Mouse (Mus musculus) lung, embryonic 14.5 days (tissue): ENCODE measurements at regions not wholly inside any gene's neighbourhood (a gene's known extent, or its start where the extent isn't known, plus 50 kb on each side); places are given as distances from the start of the nearest gene placed in this dataset.
A peak's percentile ranks its signal among the peaks of the same experiment; 100 is the strongest.

Experiments used
- ATAC-seq: fragments of 200-750 bp; cut with Nextera tagmentation; 2 replicates; pipeline ENCODE4 v1.8.0; 2017; ENCODE audit warnings: mild to moderate bottlenecking, moderate TSS enrichment, moderate library complexity; ENCODE audit not compliant: insufficient read depth
- DNase-seq: peaks from one replicate; pipeline ENCODE4 v3.0.0-alpha.2; 2015
- H3K27ac ChIP-seq: fragments of 300-500 bp; sonication (generic); 2 replicates; pipeline ENCODE4 v1.5.1; 2014; ENCODE audit warnings: low read depth, mild to moderate bottlenecking, moderate library complexity
- H3K27me3 ChIP-seq: fragments of 300-500 bp; sonication (generic); 2 replicates; pipeline ENCODE4 v1.6.1; 2014; ENCODE audit warnings: low read length, control low read depth; ENCODE audit not compliant: insufficient read depth
- H3K36me3 ChIP-seq: fragments of 300-500 bp; sonication (generic); 2 replicates; pipeline ENCODE4 v1.6.1; 2014; ENCODE audit warnings: control low read depth; ENCODE audit not compliant: insufficient read depth
- H3K4me1 ChIP-seq: fragments of 300-500 bp; sonication (generic); 2 replicates; pipeline ENCODE4 v1.6.1; 2014; ENCODE audit warnings: antibody characterized with exemption, control low read depth; ENCODE audit not compliant: insufficient read depth
- H3K4me2 ChIP-seq: fragments of 300-500 bp; sonication (generic); 2 replicates; pipeline ENCODE4 v1.6.1; 2014; ENCODE audit warnings: mild to moderate bottlenecking
- H3K4me3 ChIP-seq: fragments of 300-500 bp; sonication (generic); 2 replicates; pipeline ENCODE4 v1.5.1; 2014; ENCODE audit warnings: low read depth, low read length
- H3K9ac ChIP-seq: fragments of 300-500 bp; sonication (generic); 2 replicates; pipeline ENCODE4 v1.6.1; 2014
- H3K9me3 ChIP-seq: fragments of 300-500 bp; sonication (generic); 2 replicates; pipeline ENCODE4 v1.6.1; 2016; ENCODE audit warnings: low read depth, low read length, control low read depth
- CTCF ChIP-seq: IDR thresholded peaks from 2 replicates; pipeline ENCODE4 v1.5.1; 2016; ENCODE audit warnings: antibody characterized with exemption, low read depth
- WGBS: fragments of 180-500 bp; shearing (Covaris S2); extraction: QIAGEN DNeasy Blood & Tissue Kit; methylation state at CpG from one replicate; pipeline ENCODE4 v1.1.7; 2014; 5-methylcytosine and 5-hydroxymethylcytosine counted together

DNA sequence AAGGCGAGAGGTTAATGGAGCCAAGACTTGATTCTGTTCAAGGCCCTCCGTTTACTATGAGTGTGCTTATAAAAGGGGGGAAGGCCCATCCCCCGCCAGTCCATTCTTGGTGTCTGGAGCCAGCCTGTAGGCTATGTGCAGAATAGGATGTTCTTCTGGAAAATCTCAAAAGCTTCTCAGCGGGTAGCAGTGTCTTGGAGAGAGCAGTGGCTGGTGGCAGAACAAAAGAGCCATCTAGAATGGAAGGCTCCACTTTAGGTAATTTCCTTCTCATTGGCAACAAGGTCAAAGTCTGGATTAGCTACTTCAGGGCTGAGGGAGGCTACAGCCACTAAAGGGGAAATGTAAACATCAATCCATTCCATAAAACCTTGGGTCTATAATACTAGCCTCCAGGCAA lies 1150.8 kb upstream of the Ptprd start:
- Histone ChIP-seq H3K9me3 (no peaks in the 10 kb centered on the region), H3K36me3 (no peaks in the 10 kb centered on the region)
- WGBS, result 68% methylated on average over 4 of the region's 4 CpGs

GRCm38 (mm10) chr4:79357720-79358119 lies 1146.0 kb upstream of the Ptprd start:
- no peaks in the 10 kb centered on the region for H3K27me3 ChIP-seq
- no peaks in the 10 kb centered on the region for H3K36me3 ChIP-seq
- DNase-seq, result peak; percentile 67
- H3K4me3 ChIP-seq, result no peak overlapping the region
- no peak for TF ChIP-seq CTCF
- peak; percentile 80 for ATAC-seq
- H3K27ac ChIP-seq, result no peak overlapping the region
- H3K4me1 ChIP-seq, result no peaks in the 10 kb centered on the region
- no peaks in the 10 kb centered on the region for H3K9me3 ChIP-seq
- H3K4me2 ChIP-seq, result no peak overlapping the region
- H3K9ac ChIP-seq, result no peak overlapping the region
- 70% methylated on average over 1 of the region's 1 CpGs for WGBS

More for the DNA sequence above, 1150.8 kb upstream of the Ptprd start:
- H3K4me3 ChIP-seq, result no peak overlapping the region
- no peak overlapping the region for H3K27ac ChIP-seq
- H3K4me1 ChIP-seq, result no peaks in the 10 kb centered on the region
- ATAC-seq, result no peak
- H3K9ac ChIP-seq, result no peak overlapping the region
- no peaks in the 10 kb centered on the region for H3K27me3 ChIP-seq
- no peak overlapping the region for H3K4me2 ChIP-seq
- DNase-seq, result no peak
- TF ChIP-seq CTCF, result no peak

- Histone ChIP-seq H3K36me3 (no peaks in the 10 kb centered on the region), H3K9ac (no peak overlapping the region), H3K4me3 (no peak overlapping the region), H3K4me2 (no peak overlapping the region), H3K27me3 (no peaks in the 10 kb centered on the region), H3K4me1 (no peaks in the 10 kb centered on the region), H3K9me3 (no peaks in the 10 kb centered on the region), H3K27ac (no peak overlapping the region)
- DNase-seq, result no peak
- 69% methylated on average over 3 of the region's 3 CpGs for WGBS
- ATAC-seq, result no peak
- TF ChIP-seq CTCF, result no peak
Observed at GRCm38 (mm10) chr4:79309890-79310727, 1098.3 kb upstream of the Ptprd start.

DNA sequence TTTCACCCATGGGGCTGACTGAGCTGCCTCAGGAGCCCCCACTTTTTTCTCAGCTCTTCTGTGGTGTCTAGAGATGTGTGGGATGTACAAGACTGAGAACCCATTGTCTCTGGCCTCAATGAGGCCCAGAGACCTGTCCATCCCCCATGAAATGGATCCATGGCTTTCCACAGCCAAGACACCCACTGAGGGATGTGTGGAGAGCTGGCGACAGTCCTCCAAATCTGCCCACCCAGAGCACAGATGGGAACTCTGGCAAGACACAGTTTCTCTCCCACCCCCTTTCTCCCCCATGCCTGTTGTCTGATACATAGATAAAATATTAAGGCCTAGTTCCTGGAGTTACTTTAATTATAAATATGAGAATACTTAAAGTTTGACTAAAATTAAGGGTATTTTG lies 1079.3 kb upstream of the Ptprd start:
- no peak for DNase-seq
- WGBS, result 86% methylated on average over 1 of the region's 1 CpGs
- Histone ChIP-seq H3K27ac (no peak overlapping the region), H3K27me3 (no peaks in the 10 kb centered on the region), H3K9me3 (no peaks in the 10 kb centered on the region), H3K36me3 (no peaks in the 10 kb centered on the region), H3K4me2 (no peak overlapping the region), H3K9ac (no peak overlapping the region), H3K4me3 (no peak overlapping the region), H3K4me1 (no peaks in the 10 kb centered on the region)
- ATAC-seq, result no peak
- no peak for TF ChIP-seq CTCF

DNA sequence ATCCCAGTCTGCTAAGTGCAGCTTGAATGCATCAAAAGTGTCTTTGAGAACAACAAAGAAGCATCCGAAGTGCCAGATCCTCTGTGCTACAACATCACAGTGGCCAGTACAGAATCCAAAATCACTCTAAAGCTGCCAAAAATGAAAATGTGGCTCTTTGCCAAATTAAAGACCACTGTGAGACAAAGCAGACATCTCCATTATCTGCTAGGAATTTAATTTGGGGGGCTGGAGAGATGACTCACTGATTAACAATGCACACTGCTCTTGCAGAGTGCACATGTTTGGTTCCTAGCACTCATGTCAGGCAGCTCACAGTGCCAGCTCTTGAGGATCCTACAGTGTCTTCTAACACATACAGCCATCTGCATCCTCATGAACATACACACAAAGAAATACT lies 1053.3 kb upstream of the Ptprd start:
- ATAC-seq, result no peak; the same call in 1 of the 2 replicates
- no peaks in the 10 kb centered on the region for H3K9me3 ChIP-seq
- no peak overlapping the region for H3K4me3 ChIP-seq
- no peaks in the 10 kb centered on the region for H3K27me3 ChIP-seq
- no peak overlapping the region for H3K27ac ChIP-seq
- H3K4me1 ChIP-seq, result no peaks in the 10 kb centered on the region
- TF ChIP-seq CTCF, result no peak
- DNase-seq, result peak; percentile 4
- no peaks in the 10 kb centered on the region for H3K36me3 ChIP-seq
- WGBS, result 78% methylated on average over 1 of the region's 1 CpGs
- H3K9ac ChIP-seq, result no peak overlapping the region
- H3K4me2 ChIP-seq, result no peak overlapping the region

- H3K27ac ChIP-seq, result no peak overlapping the region
- no peaks in the 10 kb centered on the region for H3K27me3 ChIP-seq
- H3K9ac ChIP-seq, result no peak overlapping the region
- ATAC-seq, result peak; percentile 60; the same call in 1 of the 2 replicates
- no peaks in the 10 kb centered on the region for H3K9me3 ChIP-seq
- no peaks in the 10 kb centered on the region for H3K4me1 ChIP-seq
- no peak for TF ChIP-seq CTCF
- DNase-seq, result peak; percentile 36
- H3K4me3 ChIP-seq, result no peak overlapping the region
- H3K4me2 ChIP-seq, result no peak overlapping the region
- H3K36me3 ChIP-seq, result no peaks in the 10 kb centered on the region
Observed at GRCm38 (mm10) chr4:79243184-79243583, 1031.4 kb upstream of the Ptprd start.

DNA sequence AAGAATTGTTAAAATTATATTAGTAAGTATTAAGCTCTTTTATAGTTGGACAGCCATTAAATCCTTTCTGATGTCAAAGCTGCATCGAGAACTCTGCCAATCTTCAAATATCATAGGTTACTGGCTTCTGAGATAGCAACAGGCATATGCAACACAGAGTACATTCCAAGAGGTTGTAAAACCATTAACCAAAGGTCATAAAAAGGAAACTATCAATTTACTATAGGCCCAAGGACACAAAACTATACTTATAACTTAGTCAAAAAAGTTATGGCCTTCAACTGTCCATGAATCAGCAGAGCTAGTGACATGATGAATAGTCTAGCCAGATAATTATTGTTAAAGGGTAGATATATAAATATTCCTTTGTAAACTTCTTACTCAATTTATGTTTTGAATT lies 1029.9 kb upstream of the Ptprd start:
- ATAC-seq (no peak), DNase-seq (no peak)
- Histone ChIP-seq H3K9me3 (no peaks in the 10 kb centered on the region), H3K4me3 (no peak overlapping the region), H3K9ac (no peak overlapping the region), H3K27ac (no peak overlapping the region), H3K4me2 (no peak overlapping the region), H3K36me3 (no peaks in the 10 kb centered on the region), H3K4me1 (no peaks in the 10 kb centered on the region), H3K27me3 (no peaks in the 10 kb centered on the region)
- TF ChIP-seq CTCF, result no peak
- WGBS, result 83% methylated on average over 1 of the region's 1 CpGs
